Mouse (Mus musculus) embryonic facial prominence, embryonic 12.5 days (tissue): ENCODE measurements around the gene Mindy2. TPM values are rescaled to one million over a fixed set of nuclear protein-coding genes. Genes with fewer than 3 reads are reported as not detected.
A peak's percentile ranks its signal among the peaks of the same experiment; 100 is the strongest.

Experiments
- ATAC-seq: fragments of 200-750 bp; cut with Nextera tagmentation; 2 replicates; pipeline ENCODE4 v1.8.0; 2017; ENCODE audit not compliant: insufficient number of reproducible peaks, insufficient read depth, low FRiP score, low TSS enrichment
- H3K27ac ChIP-seq: fragments of 300-500 bp; sonication (generic); 2 replicates; pipeline ENCODE4 v1.5.1; 2016; ENCODE audit warnings: mild to moderate bottlenecking
- H3K27me3 ChIP-seq: fragments of 300-500 bp; sonication (generic); 2 replicates; pipeline ENCODE4 v1.6.1; 2016; ENCODE audit warnings: mild to moderate bottlenecking, moderate library complexity
- H3K36me3 ChIP-seq: fragments of 300-500 bp; sonication (generic); 2 replicates; pipeline ENCODE4 v1.6.1; 2016; ENCODE audit warnings: mild to moderate bottlenecking
- H3K4me1 ChIP-seq: fragments of 300-500 bp; sonication (generic); 2 replicates; pipeline ENCODE4 v1.6.1; 2016
- H3K4me2 ChIP-seq: fragments of 300-500 bp; sonication (generic); replicated peaks from 2 replicates; pipeline ENCODE4 v1.6.1; 2016; ENCODE audit warnings: mild to moderate bottlenecking, moderate library complexity
- H3K4me3 ChIP-seq: fragments of 300-500 bp; sonication (generic); 2 replicates; pipeline ENCODE4 v1.5.1; 2016; ENCODE audit warnings: mild to moderate bottlenecking
- H3K9ac ChIP-seq: fragments of 300-500 bp; sonication (generic); 2 replicates; pipeline ENCODE4 v1.6.1; 2016; ENCODE audit warnings: mild to moderate bottlenecking, moderate library complexity
- H3K9me3 ChIP-seq: fragments of 300-500 bp; sonication (generic); 2 replicates; pipeline ENCODE4 v1.6.1; 2016; ENCODE audit warnings: mild to moderate bottlenecking, moderate library complexity
- WGBS: fragments of 180-500 bp; shearing (Covaris S2); methylation state at CpG from one replicate; pipeline ENCODE4 v1.1.7; 2016; 5-methylcytosine and 5-hydroxymethylcytosine counted together
- polyA plus RNA-seq: library from polyadenylated mRNA; unstranded; fragments of >200 nt; fragmentation: Nextera tagmentation; extraction: Ambion mirVana; gene quantifications from 2 replicates; pipeline ENCODE4 v1.2.1, GENCODE M21; 2016

The Mindy2 gene
- 14.9 and 16.0 TPM in 2 replicates for polyA plus RNA-seq

- WGBS, result 2% methylated on average over 67 of the region's 67 CpGs
- H3K4me1 ChIP-seq, result 0 out of 2 replicates have a peak, but pooled peaks cover 4% of the 10 kb centered on the region
- peak; percentile 96 for ATAC-seq
These were observed at the start of gene Mindy2 for GRCm38 (mm10) chr9:70657013-70657967. Gene Mindy2 (minus strand): TSS chr9:70657174.

GRCm38 (mm10) chr9:70706444-70706843 is 49.5 kb upstream of the Mindy2 start:
- no peak for ATAC-seq
- WGBS, result 94% methylated on average over 1 of the region's 1 CpGs
- H3K9me3 ChIP-seq, result no peaks in the 10 kb centered on the region
- H3K27me3 ChIP-seq, result no peaks in the 10 kb centered on the region
- H3K36me3 ChIP-seq, result 0 out of 2 replicates have a peak, but pooled peaks cover 8% of the 10 kb centered on the region
- no peaks in the 10 kb centered on the region for H3K4me1 ChIP-seq
- H3K4me3 ChIP-seq, result no peak overlapping the region
- no peak overlapping the region for H3K4me2 ChIP-seq
- no peak overlapping the region for H3K27ac ChIP-seq
- H3K9ac ChIP-seq, result no peak overlapping the region

More at GRCm38 (mm10) chr9:70657013-70657967, at the start of gene Mindy2:
- H3K9ac ChIP-seq, result peak within 1 kb of the TSS; percentile 77
- H3K9me3 ChIP-seq, result no peaks in the 10 kb centered on the region
- peak within 1 kb of the TSS; percentile 86 for H3K4me3 ChIP-seq
- H3K27me3 ChIP-seq, result no peaks in the 10 kb centered on the region
- H3K36me3 ChIP-seq, result no peaks in the 10 kb centered on the region
- H3K4me2 ChIP-seq, result peak within 1 kb of the TSS; percentile 95
- peak within 1 kb of the TSS; percentile 92 for H3K27ac ChIP-seq

GRCm38 (mm10) chr9:70703597-70704203 is 46.7 kb upstream of the Mindy2 start:
- Histone ChIP-seq H3K4me1 (no peaks in the 10 kb centered on the region), H3K27ac (no peak overlapping the region), H3K4me3 (no peak overlapping the region), H3K4me2 (no peak overlapping the region), H3K27me3 (no peaks in the 10 kb centered on the region), H3K9me3 (no peaks in the 10 kb centered on the region), H3K9ac (no peak overlapping the region), H3K36me3 (0 out of 2 replicates have a peak, but pooled peaks cover 6% of the 10 kb centered on the region)
- ATAC-seq, result no peak
- 94% methylated on average over 5 of the region's 5 CpGs for WGBS

DNA sequence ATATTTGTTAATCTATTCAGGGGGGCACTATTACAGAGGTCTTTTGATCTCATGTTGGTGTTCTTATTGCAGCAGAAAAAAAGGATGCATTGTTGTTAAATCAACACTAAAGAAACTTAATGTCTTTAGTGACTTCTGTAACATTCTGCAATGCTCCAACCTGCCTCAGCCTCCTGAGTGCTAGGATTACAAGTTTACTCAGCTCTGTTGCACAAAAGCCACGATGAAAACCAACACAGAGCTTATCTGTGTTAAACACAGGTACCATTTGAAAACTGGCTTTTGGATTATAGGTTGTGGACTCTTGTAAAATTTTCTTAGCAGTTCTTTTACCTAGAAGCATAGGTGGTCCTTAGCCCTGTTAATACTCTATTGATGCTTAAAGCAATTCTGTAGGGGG is 41.1 kb upstream of the Mindy2 start:
- no peak overlapping the region for H3K4me3 ChIP-seq
- H3K27ac ChIP-seq, result no peak overlapping the region
- H3K4me2 ChIP-seq, result no peak overlapping the region
- H3K27me3 ChIP-seq, result no peaks in the 10 kb centered on the region
- no peaks in the 10 kb centered on the region for H3K9me3 ChIP-seq
- ATAC-seq, result no peak
- no peaks in the 10 kb centered on the region for H3K4me1 ChIP-seq
- no peak overlapping the region for H3K9ac ChIP-seq
- 87% methylated on average over 1 of the region's 1 CpGs for WGBS
- H3K36me3 ChIP-seq, result no peaks in the 10 kb centered on the region

GRCm38 (mm10) chr9:70695723-70696122 is 38.7 kb upstream of the Mindy2 start:
- no peaks in the 10 kb centered on the region for H3K36me3 ChIP-seq
- no peak overlapping the region for H3K4me3 ChIP-seq
- H3K27ac ChIP-seq, result no peak overlapping the region
- WGBS, result 97% methylated on average over 2 of the region's 2 CpGs
- H3K27me3 ChIP-seq, result no peaks in the 10 kb centered on the region
- H3K4me2 ChIP-seq, result no peak overlapping the region
- no peak overlapping the region for H3K9ac ChIP-seq
- ATAC-seq, result no peak
- H3K4me1 ChIP-seq, result no peaks in the 10 kb centered on the region
- no peaks in the 10 kb centered on the region for H3K9me3 ChIP-seq

GRCm38 (mm10) chr9:70691772-70692693 is 35.1 kb upstream of the Mindy2 start:
- Histone ChIP-seq H3K4me3 (no peak overlapping the region), H3K9me3 (no peaks in the 10 kb centered on the region), H3K9ac (no peak overlapping the region), H3K27me3 (no peaks in the 10 kb centered on the region), H3K36me3 (no peaks in the 10 kb centered on the region), H3K27ac (no peak overlapping the region), H3K4me2 (no peak overlapping the region), H3K4me1 (no peaks in the 10 kb centered on the region)
- WGBS, result 76% methylated on average over 2 of the region's 2 CpGs
- no peak for ATAC-seq

GRCm38 (mm10) chr9:70690579-70690978 is 33.6 kb upstream of the Mindy2 start:
- Histone ChIP-seq H3K9me3 (no peaks in the 10 kb centered on the region), H3K4me3 (no peak overlapping the region), H3K36me3 (no peaks in the 10 kb centered on the region), H3K27ac (no peak overlapping the region), H3K27me3 (no peaks in the 10 kb centered on the region), H3K4me2 (no peak overlapping the region), H3K4me1 (no peaks in the 10 kb centered on the region), H3K9ac (no peak overlapping the region)
- ATAC-seq, result no peak

DNA sequence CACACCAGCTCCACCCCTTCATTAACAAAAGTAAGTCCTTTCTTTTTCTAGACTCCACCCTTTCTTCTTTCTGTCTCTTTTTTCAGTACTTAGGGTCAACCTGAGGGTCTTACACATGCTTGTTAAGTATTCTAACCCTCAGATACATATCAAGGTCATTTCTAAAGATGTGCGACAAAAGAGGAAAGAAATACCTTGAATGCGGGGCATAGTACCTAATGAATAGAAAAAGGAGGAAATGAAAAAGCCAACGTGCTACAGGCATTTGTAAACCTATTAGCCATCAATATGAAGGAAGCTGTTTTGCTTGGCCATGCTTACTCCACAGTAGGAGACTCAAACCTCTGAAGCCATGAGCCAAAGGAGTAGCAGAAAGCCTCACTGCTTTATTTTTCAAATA is 33.0 kb upstream of the Mindy2 start:
- Histone ChIP-seq H3K9ac (no peak overlapping the region), H3K9me3 (no peaks in the 10 kb centered on the region), H3K27me3 (no peaks in the 10 kb centered on the region), H3K4me2 (no peak overlapping the region), H3K4me1 (no peaks in the 10 kb centered on the region), H3K4me3 (no peak overlapping the region), H3K27ac (no peak overlapping the region), H3K36me3 (no peaks in the 10 kb centered on the region)
- no peak for ATAC-seq
- 73% methylated on average over 3 of the region's 3 CpGs for WGBS

- H3K4me3 ChIP-seq, result no peak overlapping the region
- no peak for ATAC-seq
- 90% methylated on average over 2 of the region's 2 CpGs for WGBS
These were observed 31.5 kb upstream of the Mindy2 start for GRCm38 (mm10) chr9:70688301-70688968.

GRCm38 (mm10) chr9:70682202-70682601 is 25.2 kb upstream of the Mindy2 start:
- Histone ChIP-seq H3K9me3 (no peaks in the 10 kb centered on the region), H3K4me3 (no peak overlapping the region), H3K27ac (no peak overlapping the region), H3K9ac (no peak overlapping the region), H3K36me3 (no peaks in the 10 kb centered on the region), H3K4me1 (peaks cover 16% of the 10 kb centered on the region), H3K27me3 (no peaks in the 10 kb centered on the region), H3K4me2 (no peak overlapping the region)
- ATAC-seq, result no peak
- 88% methylated on average over 1 of the region's 1 CpGs for WGBS

More at GRCm38 (mm10) chr9:70688301-70688968, 31.5 kb upstream of the Mindy2 start:
- H3K9ac ChIP-seq, result no peak overlapping the region
- no peaks in the 10 kb centered on the region for H3K9me3 ChIP-seq
- no peak overlapping the region for H3K27ac ChIP-seq
- no peaks in the 10 kb centered on the region for H3K27me3 ChIP-seq
- no peaks in the 10 kb centered on the region for H3K36me3 ChIP-seq
- no peaks in the 10 kb centered on the region for H3K4me1 ChIP-seq
- H3K4me2 ChIP-seq, result no peak overlapping the region
